Comparison of ENCODE assay signal across 13 mouse cellular contexts in the genomic region with DNA sequence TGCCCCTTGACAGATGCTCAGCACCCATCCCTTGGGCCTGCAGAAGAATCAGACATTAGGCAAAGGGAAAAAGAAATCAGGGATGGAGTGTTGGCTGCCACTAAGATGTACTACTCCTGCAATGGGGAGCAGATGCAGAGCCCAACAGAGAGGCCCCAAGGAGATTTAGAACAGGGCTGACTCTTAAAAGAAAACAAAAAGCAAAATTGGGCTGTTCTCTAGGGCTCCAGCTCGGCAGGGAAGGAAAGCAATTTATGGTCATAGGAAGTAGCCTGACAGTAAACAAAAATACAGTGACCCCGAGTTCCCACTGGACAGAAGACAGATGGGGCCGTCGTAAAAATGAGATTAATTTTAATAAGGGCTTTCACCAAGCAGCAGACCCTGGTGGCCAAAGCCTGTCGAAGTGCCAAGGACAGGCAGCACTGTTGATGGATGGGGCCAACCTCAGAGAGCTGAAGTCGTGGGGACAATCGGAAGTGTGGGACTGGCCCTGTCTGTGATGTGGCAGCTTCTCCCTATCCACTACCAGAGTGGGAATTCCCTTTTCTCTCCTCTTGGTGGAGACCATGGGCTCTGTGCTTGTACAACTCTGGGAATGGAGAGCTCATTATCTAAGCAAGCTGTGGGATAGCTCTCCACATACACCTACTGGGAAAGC.
DNase-seq lines count a peak whose midpoint lies in the region; ATAC-seq lines count a peak whose summit lies in the region.
"Had no signal": no experiment of that assay in that cellular context is flagged by ENCODE, and none has a peak within 500 bp of the region (broad histone marks: within the 10 kb centered on the region; RNA-seq: fewer than 3 reads in every experiment).

No protein-coding gene starts in this region.

- no peak overlapping the region for H3K27ac ChIP-seq in lung, embryonic 16.5 days (ENCODE audit: low read length)
- H3K27ac ChIP-seq: embryonic facial prominence, embryonic 15.5 days had no signal

- H3K4me1 ChIP-seq in lung, embryonic 16.5 days (replicated peaks; ENCODE audit: control insufficient read depth, insufficient read depth, low read length), result no peaks in the 10 kb centered on the region
- H3K4me1 ChIP-seq: embryonic facial prominence, embryonic 15.5 days had no signal

- H3K27me3 ChIP-seq in lung, embryonic 16.5 days (ENCODE audit: control insufficient read depth, insufficient read depth, low read depth, low read length), result no peaks in the 10 kb centered on the region
- H3K27me3 ChIP-seq: embryonic facial prominence, embryonic 15.5 days had no signal

- no peak overlapping the region for H3K9ac ChIP-seq in lung, embryonic 16.5 days (ENCODE audit: low read length)
- H3K9ac ChIP-seq: embryonic facial prominence, embryonic 15.5 days had no signal

- H3K4me2 ChIP-seq in lung, embryonic 16.5 days (ENCODE audit: low read depth, low read length), result no peak overlapping the region
- H3K4me2 ChIP-seq: embryonic facial prominence, embryonic 15.5 days had no signal

- no peaks in the 10 kb centered on the region for H3K9me3 ChIP-seq in lung, embryonic 16.5 days (ENCODE audit: control insufficient read depth, low read length)
- H3K9me3 ChIP-seq: embryonic facial prominence, embryonic 15.5 days had no signal

- no peaks in the 10 kb centered on the region for H3K36me3 ChIP-seq in lung, embryonic 16.5 days (ENCODE audit: control insufficient read depth, insufficient read depth, low read length)
- H3K36me3 ChIP-seq: embryonic facial prominence, embryonic 15.5 days had no signal

- 18% methylated on average over 7 of the region's 7 CpGs for WGBS in lung, embryonic 16.5 days

- no peak for ATAC-seq in cerebellum, adult (ENCODE audit: insufficient number of reproducible peaks, low FRiP score, low TSS enrichment)
- ATAC-seq in lung, embryonic 16.5 days (ENCODE audit: low read depth), result peak; percentile 66

- DNase-seq in cerebellum, postnatal 10 days, result peak; percentile 17 to 48
- DNase-seq in lung, postnatal 14 days, result no peak
- DNase-seq in kidney, adult 18-20 months, result peak; percentile 35
- DNase-seq in mesoderm, embryonic 11.5 days (ENCODE audit: low read depth, low spot score), result peak; percentile 52
- no peak for DNase-seq in Muller cell, postnatal 12 days (ENCODE audit: inconsistent ontology term)
- no peak for DNase-seq in frontal cortex, postnatal 10 days (ENCODE audit: low spot score in 2 of 2)
- DNase-seq: B cell, adult 2 months; cerebellum, adult 9-10 months; heart, postnatal 14 days; right cerebral cortex, postnatal 4 days had no signal

- H3K4me3 ChIP-seq in lung, embryonic 16.5 days (ENCODE audit: low read length), result no peak overlapping the region
- H3K4me3 ChIP-seq: embryonic facial prominence, embryonic 15.5 days had no signal

Comparison
In these comparisons a context has a peak if more than half of its experiments do, and no peak if none do; other contexts are left out.
1. DNase-seq: peak in cerebellum, postnatal 10 days (2 of 2), kidney, adult 18-20 months (single experiment) and mesoderm, embryonic 11.5 days (single experiment); none in lung, postnatal 14 days (single experiment), Muller cell, postnatal 12 days (single experiment) and frontal cortex, postnatal 10 days (0 of 2).